Mouse (Mus musculus) splenic B cell, adult 2 months (primary cell): Measurements from ENCODE around the gene Naip2.
"Not testable (repeated sequence)": the region's sequence is repeated elsewhere in the genome, so short reads cannot be mapped to it uniquely, and the experiment has no call there.

Experiments
- DNase-seq: peaks from one replicate; pipeline ENCODE4 v3.0.0-alpha.2; 2011; ENCODE audit warnings: low read depth, low spot score
- H3K27me3 ChIP-seq: 2 replicates; pipeline ENCODE4 v1.6.1; 2012; ENCODE audit warnings: mild to moderate bottlenecking, low read length, moderate library complexity, mixed read lengths; ENCODE audit not compliant: control insufficient read depth, poor library complexity, insufficient read depth, severe bottlenecking
- H3K36me3 ChIP-seq: 2 replicates; pipeline ENCODE4 v1.6.1; 2012; ENCODE audit warnings: mild to moderate bottlenecking, low read length, moderate library complexity, mixed read lengths; ENCODE audit not compliant: control insufficient read depth, poor library complexity, insufficient read depth, severe bottlenecking

The Naip2 gene

DNA sequence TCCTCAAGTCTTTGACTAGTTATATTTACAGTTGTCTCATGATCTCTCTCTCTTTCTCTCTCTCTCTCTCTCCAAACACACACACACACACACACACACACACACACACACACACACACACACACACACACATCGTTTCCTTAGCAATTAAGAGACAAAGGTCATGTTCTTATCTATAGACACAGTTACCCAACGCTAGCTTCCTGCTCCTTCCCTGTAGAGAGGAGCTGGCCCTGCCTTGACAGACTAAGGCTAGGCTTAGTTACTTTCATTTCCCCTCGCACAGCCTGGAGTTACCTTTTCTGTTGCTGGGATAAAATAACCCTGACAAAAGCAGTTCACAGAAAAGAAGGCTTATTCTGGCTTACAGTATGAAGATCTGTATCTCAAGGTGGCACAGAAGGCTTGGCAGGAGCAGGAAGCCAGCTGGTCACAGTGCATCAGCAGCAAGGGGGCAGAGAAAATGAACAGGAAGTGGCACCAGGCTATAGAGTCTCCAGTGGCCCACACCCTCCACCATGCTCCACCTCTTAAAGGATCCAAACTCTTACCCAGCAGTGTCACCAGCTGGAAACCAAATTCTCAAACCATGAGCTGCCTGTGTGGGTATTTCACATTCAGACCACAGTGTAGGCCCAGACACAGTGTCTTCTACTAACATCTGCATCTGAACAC lies at the start of gene Naip2:
TSS of gene Naip2 (minus strand) at position 434 of the 675 bp plus-strand sequence.
- not testable (repeated sequence) for H3K36me3 ChIP-seq, H3K27me3 ChIP-seq
- peak; percentile 32 for DNase-seq

DNA sequence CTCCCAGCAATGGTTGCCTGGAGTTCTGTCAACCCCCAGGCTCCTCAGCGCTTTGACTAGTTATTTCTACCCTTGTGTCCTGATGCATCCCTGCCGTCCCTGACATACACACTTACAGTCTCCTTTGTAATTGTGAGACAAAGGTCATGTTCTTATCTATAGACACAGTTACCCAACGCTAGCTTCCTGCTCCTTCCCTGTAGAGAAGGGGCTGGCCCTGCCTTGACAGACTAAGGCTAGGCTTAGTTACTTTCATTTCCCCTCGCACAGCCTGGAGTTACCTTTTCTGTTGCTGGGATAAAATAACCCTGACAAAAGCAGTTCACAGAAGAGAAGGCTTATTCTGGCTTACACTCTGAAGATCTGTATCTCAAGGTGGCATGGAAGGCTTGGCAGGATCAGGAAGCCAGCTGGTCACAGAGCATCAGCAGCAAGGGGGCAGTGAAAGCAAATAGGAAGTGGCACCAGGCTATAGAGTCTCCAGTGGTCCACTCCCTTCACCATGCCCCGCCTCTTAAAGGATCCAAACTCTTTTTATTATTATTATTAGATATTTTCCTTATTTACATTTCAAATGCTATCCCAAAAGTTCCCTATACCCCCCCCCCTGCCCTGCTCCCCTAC lies 45.1 kb upstream of the Naip2 start:
- not testable (repeated sequence) for H3K36me3 ChIP-seq, H3K27me3 ChIP-seq
- peak; percentile 17 for DNase-seq

DNA sequence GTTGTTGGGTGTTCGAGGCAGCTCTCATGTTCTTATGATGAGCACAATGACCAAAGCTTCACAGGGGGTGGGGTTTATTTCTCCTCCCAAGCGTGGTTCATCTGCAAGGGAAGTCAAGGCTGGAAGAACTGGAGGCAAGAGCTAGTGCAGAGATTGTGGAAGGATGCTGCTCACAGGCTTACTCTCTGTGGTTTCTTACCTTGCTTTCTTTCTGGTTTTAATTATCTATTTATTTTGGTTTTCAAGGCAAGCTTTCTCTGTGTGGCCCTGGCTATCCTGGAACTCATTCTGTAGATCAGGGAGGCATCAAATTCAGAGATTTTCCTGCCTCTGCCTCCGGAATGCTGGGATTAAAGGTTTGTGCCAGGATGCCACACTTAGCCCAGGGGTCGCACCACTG lies 44.3 kb upstream of the Naip2 start, which contains the start of gene Naip5:
TSS of gene Naip5 (minus strand) at position 101 of the 400 bp plus-strand sequence.
- not testable (repeated sequence) for DNase-seq, H3K36me3 ChIP-seq, H3K27me3 ChIP-seq

DNA sequence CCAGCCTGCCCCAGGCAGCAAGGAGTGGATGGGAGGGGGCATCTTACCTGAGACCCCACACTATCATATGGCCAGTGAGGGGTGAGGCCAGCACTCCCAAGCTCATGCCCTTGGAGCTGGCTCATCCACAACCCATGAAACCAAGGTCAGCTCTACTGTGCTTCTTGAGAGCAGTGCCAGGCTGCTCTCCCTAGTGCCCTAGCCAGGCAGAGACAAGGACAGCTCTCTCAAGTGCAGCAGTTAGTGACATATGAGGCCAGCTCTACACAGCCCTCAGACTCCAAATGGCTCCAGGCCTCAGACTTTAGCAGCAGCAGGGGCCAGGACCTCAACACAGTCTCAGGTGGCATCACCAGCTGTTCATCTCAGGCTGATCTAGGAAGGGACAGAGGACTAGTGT lies 41.8 kb upstream of the Naip2 start:
- no peak for DNase-seq
- Histone ChIP-seq H3K36me3 (no peaks in the 10 kb centered on the region), H3K27me3 (no peaks in the 10 kb centered on the region)

DNA sequence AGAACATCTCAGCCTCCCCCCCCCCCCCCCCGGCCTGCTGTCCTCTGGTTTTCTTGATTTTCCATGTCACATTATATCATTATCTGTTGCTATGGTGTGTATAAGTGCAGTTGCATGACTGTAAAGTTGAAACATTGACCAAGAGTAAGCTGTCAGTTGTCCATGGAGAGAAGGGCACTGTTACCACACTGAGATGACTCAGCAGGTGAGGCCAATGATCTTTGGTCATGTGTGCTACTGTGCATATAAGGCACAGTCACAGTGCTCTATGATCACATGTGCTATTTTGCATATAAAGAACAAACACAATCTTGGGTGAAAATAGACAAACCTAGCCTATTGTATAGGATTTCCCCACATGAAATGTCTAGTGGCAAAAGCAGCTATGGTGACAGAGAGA lies 11.8 kb upstream of the Naip2 start:
- H3K27me3 ChIP-seq, DNase-seq, H3K36me3 ChIP-seq: not testable (repeated sequence)

DNA sequence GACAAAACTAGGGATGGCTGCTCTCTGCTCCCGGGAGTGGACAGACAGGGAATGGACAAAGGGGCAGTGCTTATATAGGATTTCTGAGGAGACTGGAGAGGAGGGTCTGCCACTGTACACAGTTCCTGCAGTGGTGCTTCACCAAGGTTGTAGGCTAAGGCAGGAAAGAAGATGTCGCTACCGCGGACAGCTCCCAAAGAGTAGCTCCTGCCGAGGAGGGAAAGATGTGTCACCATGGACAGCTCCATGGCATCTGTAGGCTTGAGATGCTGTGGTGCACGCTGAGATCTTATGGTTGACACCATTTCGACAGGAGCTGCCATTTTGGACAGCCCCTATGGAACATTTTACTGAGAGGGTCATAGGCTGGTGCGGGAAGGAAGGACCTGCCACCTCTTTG lies 8.6 kb upstream of the Naip2 start:
- no peaks in the 10 kb centered on the region for H3K27me3 ChIP-seq
- peak; percentile 31 for DNase-seq
- H3K36me3 ChIP-seq: no peaks in the 10 kb centered on the region

DNA sequence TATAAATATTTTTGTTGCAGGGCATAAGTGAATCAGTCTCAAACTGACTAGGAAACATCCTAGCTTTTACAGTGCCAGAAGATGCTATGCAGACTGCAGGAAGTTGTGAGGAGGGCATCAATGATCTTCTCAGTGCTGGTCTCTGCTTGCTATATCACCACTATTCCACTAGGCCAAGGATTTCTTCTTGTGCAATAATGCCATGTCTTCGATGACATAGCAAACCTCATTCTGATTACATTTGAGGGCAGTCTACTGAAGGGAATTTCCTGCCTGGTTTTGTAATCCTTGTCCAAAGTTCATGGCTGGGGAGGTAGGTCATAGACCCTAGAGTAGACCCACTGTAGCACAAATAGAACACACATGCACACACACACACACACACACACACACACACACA lies 1.4 kb upstream of the Naip2 start:
- Histone ChIP-seq H3K27me3 (no peaks in the 10 kb centered on the region), H3K36me3 (no peaks in the 10 kb centered on the region)
- DNase-seq: no peak

DNA sequence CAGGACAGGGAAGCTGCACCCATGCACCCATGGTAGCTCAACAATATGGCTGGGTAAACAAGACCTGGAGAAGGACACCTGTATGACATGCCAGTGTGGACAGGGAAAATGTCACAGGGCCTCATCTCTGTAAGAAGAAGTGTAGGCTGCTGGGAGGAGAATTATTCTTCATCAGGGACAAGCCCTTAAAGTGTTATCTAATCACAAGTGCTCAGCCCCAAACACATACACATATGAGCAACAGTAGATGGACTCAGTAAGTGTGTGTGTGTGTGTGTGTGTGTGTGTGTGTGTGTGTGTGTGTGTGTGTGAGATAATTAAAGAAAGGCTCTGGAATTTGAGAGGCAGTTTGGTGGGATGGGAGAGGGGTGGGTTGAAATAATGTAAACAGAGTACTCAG lies 1.1 kb downstream of the Naip2 start:
- H3K27me3 ChIP-seq: no peaks in the 10 kb centered on the region
- H3K36me3 ChIP-seq: no peaks in the 10 kb centered on the region
- DNase-seq: no peak

DNA sequence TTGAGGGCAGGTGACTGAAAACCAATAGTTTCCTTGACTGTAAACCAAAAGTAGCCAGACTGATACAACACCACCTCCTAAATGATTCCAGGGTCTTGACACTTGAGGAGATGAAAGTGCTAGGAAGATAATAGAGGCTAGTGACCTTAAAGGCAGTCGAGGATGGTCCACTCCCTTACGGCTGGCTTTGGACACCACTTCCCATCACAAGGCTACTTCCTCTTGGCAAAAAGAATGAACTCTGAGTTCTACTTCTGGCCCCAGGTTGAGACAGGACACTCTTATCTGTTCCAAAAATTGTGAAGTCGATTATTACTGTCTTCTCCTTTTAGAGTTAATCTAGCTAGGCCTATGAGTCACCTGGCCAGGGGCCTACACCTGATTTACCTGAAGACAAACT lies 6.5 kb downstream of the Naip2 start:
- Histone ChIP-seq H3K27me3 (no peaks in the 10 kb centered on the region), H3K36me3 (no peaks in the 10 kb centered on the region)
- no peak for DNase-seq

DNA sequence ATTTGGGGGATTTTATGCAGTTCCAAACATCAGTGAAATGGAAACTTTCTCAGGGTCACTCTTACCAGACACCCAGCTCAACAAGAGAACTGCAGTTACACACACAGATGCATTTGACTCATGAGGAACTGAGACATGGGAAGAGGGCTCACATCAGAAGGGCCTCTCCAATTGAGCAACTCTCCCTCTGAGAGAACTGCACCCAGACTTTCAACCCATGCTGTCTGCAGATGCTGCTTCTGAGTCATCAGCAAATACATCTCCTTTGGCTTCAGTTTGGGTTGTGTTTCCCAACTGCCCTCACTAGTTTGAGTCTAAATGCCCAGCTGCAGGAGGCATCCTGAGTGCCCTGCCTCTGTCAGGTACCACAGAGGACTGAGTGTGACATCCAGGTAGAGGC lies 18.8 kb downstream of the Naip2 start:
- not testable (repeated sequence) for H3K36me3 ChIP-seq, H3K27me3 ChIP-seq, DNase-seq

DNA sequence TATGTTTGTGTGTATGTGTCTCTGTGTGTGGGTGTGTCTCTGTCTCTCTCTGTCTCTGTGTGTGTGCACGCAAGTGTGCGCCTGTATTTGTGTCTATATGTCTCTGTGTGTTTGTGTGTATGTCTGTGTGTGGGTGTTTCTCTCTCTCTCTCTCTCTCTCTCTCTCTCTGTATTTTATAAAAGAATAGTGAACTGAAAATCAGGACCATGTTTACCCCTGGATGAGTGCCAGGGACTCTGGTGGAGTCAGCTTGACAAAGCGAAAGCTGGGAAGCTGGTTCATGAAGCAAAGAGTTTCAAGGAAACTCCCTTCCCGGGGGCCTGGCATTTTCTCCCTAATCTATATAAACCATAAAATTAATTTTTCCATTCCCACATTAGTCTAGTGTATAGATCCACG lies 27.5 kb downstream of the Naip2 start:
- H3K27me3 ChIP-seq, H3K36me3 ChIP-seq, DNase-seq: not testable (repeated sequence)

DNA sequence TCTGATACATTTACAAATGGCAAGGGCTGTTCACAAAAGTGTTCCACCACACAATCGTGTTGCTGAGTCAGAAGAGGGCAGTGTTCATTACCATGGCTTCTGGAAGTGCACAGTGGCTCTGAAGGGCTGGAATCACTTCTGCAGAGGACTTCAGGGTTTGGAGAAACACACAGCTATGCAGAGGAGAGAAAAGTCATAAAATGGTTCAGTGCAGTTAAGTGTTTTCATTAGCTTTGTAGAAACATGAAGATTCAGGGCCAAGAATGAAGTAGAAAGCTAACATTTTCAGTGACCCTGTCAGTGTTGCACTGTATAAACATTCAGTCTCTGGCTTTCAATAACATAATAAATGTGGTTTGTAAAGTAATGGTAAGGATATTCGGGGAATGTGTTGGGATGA lies 35.5 kb downstream of the Naip2 start:
- DNase-seq, H3K27me3 ChIP-seq, H3K36me3 ChIP-seq: not testable (repeated sequence)

DNA sequence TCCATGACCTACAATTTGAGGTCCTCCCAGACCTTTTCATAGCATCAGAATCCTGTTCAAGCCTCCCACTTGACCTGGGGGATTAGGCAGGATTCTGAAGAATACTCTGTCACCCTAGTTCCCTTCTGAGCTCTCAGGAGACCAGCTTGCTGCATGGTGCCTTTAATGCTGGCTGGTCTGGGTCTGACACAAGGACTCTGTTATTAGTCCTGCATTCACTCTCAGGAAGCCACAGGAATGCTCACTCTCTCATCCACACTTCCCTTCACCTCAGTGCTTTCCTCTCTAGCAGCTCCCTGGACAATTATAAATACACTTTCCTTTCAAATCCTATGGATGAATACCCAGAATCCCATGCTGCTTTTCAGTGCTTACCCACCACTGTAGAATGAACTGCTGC lies 39.4 kb downstream of the Naip2 start:
- H3K27me3 ChIP-seq, H3K36me3 ChIP-seq, DNase-seq: not testable (repeated sequence)

DNA sequence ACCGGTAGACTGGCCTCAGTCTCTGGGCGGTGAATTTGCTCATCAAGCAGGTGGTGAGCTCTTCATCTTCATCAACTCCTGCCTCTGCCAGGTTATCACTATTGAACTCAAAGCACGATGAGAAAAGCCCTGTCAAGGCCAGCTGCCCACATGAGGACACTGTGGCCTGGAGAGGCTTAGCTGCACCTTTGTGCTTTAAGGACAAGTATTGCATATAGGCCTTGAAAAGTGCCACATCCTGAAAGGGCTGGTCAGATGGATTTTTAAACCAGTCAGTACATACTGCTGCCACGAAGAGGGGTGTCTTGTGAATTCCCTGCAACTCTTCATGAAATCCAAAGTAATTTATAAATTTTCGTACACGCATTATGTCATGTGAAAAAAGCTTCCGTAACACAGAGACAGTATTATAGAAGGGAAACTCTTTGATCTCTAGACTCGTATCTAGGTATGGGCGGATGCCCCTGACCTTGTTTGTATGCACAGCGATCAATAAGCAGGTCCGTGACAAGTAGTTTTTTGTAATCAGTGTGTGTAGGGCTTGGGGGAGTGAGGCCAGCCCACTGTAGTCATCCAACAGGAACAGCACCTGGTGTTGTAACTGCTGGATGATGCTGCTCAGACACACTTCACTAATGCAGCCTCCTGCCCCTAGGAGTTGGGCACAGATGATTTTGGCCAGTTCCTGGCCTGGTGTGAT lies 40.6 kb downstream of the Naip2 start:
- not testable (repeated sequence) for DNase-seq, H3K27me3 ChIP-seq, H3K36me3 ChIP-seq

DNA sequence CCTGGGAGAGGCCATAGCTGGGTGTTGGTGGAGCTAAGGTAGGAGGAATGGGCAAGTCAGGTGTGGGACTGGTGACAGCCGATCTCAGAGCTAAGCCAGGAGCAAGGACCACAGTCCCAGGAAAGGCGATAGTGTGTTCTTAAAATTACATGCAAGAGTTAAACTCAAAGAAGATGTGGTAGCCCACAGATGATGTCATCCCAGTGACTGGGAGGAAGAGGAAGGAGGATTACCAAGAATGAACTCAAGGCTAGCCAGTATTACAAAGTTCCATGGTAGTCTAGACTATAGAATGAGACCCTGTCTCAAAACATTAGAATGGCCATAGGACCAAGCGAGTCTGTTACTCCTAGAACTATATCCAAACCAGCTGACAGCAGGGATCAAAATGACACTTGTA lies 45.3 kb downstream of the Naip2 start:
- DNase-seq: no peak
- H3K36me3 ChIP-seq: no peaks in the 10 kb centered on the region
- H3K27me3 ChIP-seq: no peaks in the 10 kb centered on the region
